In the genomic region with DNA sequence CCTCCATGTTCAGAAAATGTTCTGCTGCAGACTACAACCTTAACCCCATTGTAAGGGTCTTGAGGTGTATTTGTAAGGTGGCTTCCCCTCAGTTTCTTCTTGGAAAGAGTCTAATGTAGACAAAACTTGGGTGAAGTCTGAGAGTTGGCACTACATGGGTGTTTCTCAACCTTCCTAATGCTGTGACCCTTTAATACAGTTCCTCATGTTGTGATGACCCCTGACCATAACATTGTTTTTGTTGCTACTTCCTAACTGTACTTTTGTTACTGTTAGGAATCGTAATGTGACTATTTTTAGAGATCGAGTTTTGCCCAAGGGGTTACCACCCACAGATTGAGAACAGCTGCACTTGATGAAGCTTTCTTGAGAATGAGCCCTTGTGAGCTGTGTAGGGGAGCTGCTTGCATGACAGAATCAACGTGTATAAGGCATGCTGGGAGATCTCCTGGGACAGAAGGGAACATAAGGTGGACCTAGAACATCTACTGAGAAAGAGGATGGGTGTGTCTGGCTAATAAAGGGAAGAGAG, we compare ENCODE assay signal across 29 mouse cellular contexts. TPM values are rescaled to one million over a fixed set of nuclear protein-coding genes. Genes with fewer than 3 reads are reported as not detected.
"Had no signal": no experiment of that assay in that cellular context is flagged by ENCODE, and none has a peak within 500 bp of the region (broad histone marks: within the 10 kb centered on the region; RNA-seq: fewer than 3 reads in every experiment).

No protein-coding gene starts in this region.

- H3K4me3 ChIP-seq: liver, embryonic 13.5 days; midbrain, embryonic 13.5 days; neural tube, embryonic 12.5 days; neural tube, embryonic 15.5 days had no signal

- H3K4me1 ChIP-seq: liver, embryonic 13.5 days; midbrain, embryonic 13.5 days; neural tube, embryonic 12.5 days; neural tube, embryonic 15.5 days had no signal

- H3K4me2 ChIP-seq: liver, embryonic 13.5 days; midbrain, embryonic 13.5 days; neural tube, embryonic 12.5 days; neural tube, embryonic 15.5 days had no signal

- DNase-seq: kidney, adult 9 months; kidney, postnatal 14 days; kidney, postnatal 4 days; layer of hippocampus, adult 9-11 months; liver, embryonic 13.5 days; lung, adult 2 months; right cerebral cortex, adult 18-20 months; right cerebral cortex, postnatal 14 days; right cerebral cortex, postnatal 4 days; thymus, adult 2 months; thymus, postnatal 14 days; thymus, postnatal 4 days had no signal

- H3K27ac ChIP-seq: liver, embryonic 13.5 days; macrophage; midbrain, embryonic 13.5 days; neural tube, embryonic 12.5 days; neural tube, embryonic 15.5 days; stomach, postnatal 0 days had no signal

- H3K9me3 ChIP-seq: liver, embryonic 13.5 days; midbrain, embryonic 13.5 days; neural tube, embryonic 12.5 days; neural tube, embryonic 15.5 days had no signal

- H3K36me3 ChIP-seq: liver, embryonic 13.5 days; midbrain, embryonic 13.5 days; neural tube, embryonic 12.5 days; neural tube, embryonic 15.5 days had no signal

- H3K27me3 ChIP-seq: liver, embryonic 13.5 days; midbrain, embryonic 13.5 days; neural tube, embryonic 12.5 days; neural tube, embryonic 15.5 days had no signal

- ATAC-seq: midbrain, embryonic 13.5 days had no signal

- H3K9ac ChIP-seq: liver, embryonic 13.5 days; midbrain, embryonic 13.5 days; neural tube, embryonic 12.5 days; neural tube, embryonic 15.5 days had no signal

RNA-seq across cellular contexts. Expression of a gene that starts 29.6 kb away (rescaled TPM):
- total RNA-seq: layer of hippocampus, adult 18-20 months; layer of hippocampus, postnatal 25 days; left cerebral cortex, adult 18-20 months; left cerebral cortex, postnatal 36 days; megakaryocyte, adult 5-6 weeks; midbrain, postnatal 0 days had no signal
- polyA plus RNA-seq: kidney, embryonic 16.5 days; limb, embryonic 11.5 days; limb, embryonic 14.5 days; liver, embryonic 13.5 days; liver, embryonic 16.5 days; lung, adult 2 months; lung, embryonic 16.5 days; macrophage; midbrain, embryonic 13.5 days; midbrain, postnatal 0 days; neural tube, embryonic 12.5 days; stomach, embryonic 14.5 days; stomach, postnatal 0 days; thymus, adult 2 months had no signal
